Mouse (Mus musculus): ENCODE results near the gene Mettl24.

- TF ChIP-seq CTCF (IDR thresholded peaks at IDR 0.05; ENCODE audit: control insufficient read depth, insufficient read depth, low read length) (no peak), POLR2A (IDR thresholded peaks at IDR 0.05; ENCODE audit: borderline replicate concordance, control insufficient read depth, low read depth, low read length) (no peak)
Observed at GRCm38 (mm10) chr10:40726288-40726902, 43.3 kb downstream of the Mettl24 start.
